Mouse (Mus musculus): ENCODE measurements at regions not wholly inside any gene's neighbourhood (a gene's known extent, or its start where the extent isn't known, plus 50 kb on each side); places are given as distances from the start of the nearest gene placed in this dataset.

DNA sequence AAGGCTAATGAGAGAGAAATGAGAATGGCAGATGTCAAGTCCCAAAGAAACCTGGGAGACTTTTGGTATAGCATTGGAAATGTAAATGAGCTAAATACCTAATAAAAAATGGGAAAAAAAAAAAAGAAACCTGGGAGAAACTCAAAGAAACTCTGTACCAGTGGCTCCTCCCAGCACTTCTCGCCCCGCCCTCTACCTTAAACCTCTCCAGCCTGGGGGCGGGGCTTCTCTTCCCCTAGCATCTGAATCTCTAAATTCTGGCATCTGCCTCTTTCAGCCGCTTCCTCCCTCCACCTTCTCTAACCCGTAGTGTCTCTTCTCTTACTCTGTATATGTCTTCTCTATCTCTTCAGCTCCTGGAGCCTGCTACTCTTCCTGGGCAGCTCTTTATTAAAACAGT, 53.2 kb downstream of the Gpr6 start:
- WGBS: 40% methylated on average over 5 of the region's 5 CpGs
- no peak for ATAC-seq (ENCODE audit: insufficient number of reproducible peaks, low FRiP score)

DNA sequence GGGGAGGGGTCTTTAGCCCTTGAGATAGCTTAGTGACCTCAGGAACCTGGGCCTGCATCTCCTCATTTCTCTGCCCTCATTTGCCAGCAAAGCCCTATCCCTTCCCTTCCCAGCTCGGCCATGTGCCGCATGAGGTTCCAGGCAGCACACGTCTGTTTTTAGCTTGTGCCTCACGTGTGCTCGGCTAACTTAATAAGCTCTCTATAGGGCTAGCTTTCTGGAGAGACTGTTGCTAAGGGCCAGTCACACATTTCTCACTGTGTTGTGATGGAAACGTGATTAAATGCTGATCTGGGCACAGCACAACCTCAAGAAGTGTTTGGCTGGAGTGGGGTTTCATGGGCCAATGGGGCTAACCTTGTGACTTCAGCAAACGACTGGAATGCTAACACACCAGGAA, 55.5 kb downstream of the Gpr6 start:
- H3K27me3 ChIP-seq (replicated peaks): peaks cover 3% of the 10 kb centered on the region; the same call in 1 of the 2 replicates
- ATAC-seq (ENCODE audit: insufficient number of reproducible peaks, low FRiP score): no peak

More for the DNA sequence above, 53.2 kb downstream of the Gpr6 start:
- Histone ChIP-seq H3K4me2 (no peak overlapping the region), H3K27me3 (replicated peaks) (peaks cover 12% of the 10 kb centered on the region; the same call in 1 of the 2 replicates), H3K9ac (no peak overlapping the region), H3K4me1 (replicated peaks) (no peaks in the 10 kb centered on the region), H3K27ac (ENCODE audit: poor library complexity, severe bottlenecking) (no peak overlapping the region), H3K4me3 (no peak overlapping the region), H3K36me3 (no peaks in the 10 kb centered on the region), H3K9me3 (replicated peaks) (0 out of 2 replicates have a peak, but pooled peaks cover 7% of the 10 kb centered on the region)

GRCm38 (mm10) chr10:41015654-41016053, 56.4 kb downstream of the Gpr6 start:
- Histone ChIP-seq H3K4me3 (no peak overlapping the region), H3K27ac (ENCODE audit: poor library complexity, severe bottlenecking) (no peak overlapping the region), H3K4me2 (no peak overlapping the region), H3K9me3 (replicated peaks) (no peaks in the 10 kb centered on the region), H3K9ac (no peak overlapping the region), H3K27me3 (replicated peaks) (peaks cover 3% of the 10 kb centered on the region; the same call in 1 of the 2 replicates), H3K4me1 (replicated peaks) (no peaks in the 10 kb centered on the region), H3K36me3 (no peaks in the 10 kb centered on the region)
- no peak for ATAC-seq (ENCODE audit: insufficient number of reproducible peaks, low FRiP score)
- WGBS: 36% methylated on average over 4 of the region's 4 CpGs

More for the DNA sequence above, 55.5 kb downstream of the Gpr6 start:
- whole genome bisulfite sequencing: 33% methylated on average over 7 of the region's 7 CpGs
- Histone ChIP-seq H3K36me3 (no peaks in the 10 kb centered on the region), H3K4me1 (replicated peaks) (no peaks in the 10 kb centered on the region), H3K4me3 (no peak overlapping the region), H3K27ac (ENCODE audit: poor library complexity, severe bottlenecking) (no peak overlapping the region), H3K9ac (no peak overlapping the region), H3K9me3 (replicated peaks) (no peaks in the 10 kb centered on the region), H3K4me2 (no peak overlapping the region)

DNA sequence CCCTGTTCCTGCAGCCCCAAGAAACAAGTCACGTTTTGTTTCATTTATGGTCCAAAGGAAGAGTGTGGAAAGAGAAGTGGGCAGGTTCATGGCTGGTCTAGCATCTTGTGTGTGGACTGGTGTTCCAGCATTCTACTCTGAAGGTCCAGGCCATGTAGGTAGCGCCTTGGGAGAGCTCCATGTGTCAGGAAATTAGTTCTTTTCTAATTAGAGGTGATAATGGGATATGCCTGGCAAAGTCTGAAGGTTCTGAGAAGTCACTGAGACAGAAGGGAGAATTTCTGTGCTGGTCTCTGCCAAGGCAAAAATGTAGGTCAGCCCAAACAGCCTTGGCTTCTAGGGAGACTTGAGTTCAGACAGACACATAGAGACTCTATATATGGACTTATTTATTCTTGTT, 61.5 kb downstream of the Gpr6 start:
- H3K9me3 ChIP-seq (replicated peaks): no peaks in the 10 kb centered on the region
- no peak for ATAC-seq (ENCODE audit: insufficient number of reproducible peaks, low FRiP score)
- no peak overlapping the region for H3K4me3 ChIP-seq

GRCm38 (mm10) chr10:41007866-41008265, 64.2 kb downstream of the Gpr6 start:
- H3K4me1 ChIP-seq (replicated peaks): no peaks in the 10 kb centered on the region
- 69% methylated on average over 3 of the region's 3 CpGs for WGBS
- no peaks in the 10 kb centered on the region for H3K9me3 ChIP-seq (replicated peaks)
- H3K4me3 ChIP-seq: no peak overlapping the region
- no peak overlapping the region for H3K4me2 ChIP-seq
- H3K36me3 ChIP-seq: no peaks in the 10 kb centered on the region
- H3K27ac ChIP-seq (ENCODE audit: poor library complexity, severe bottlenecking): no peak overlapping the region
- no peaks in the 10 kb centered on the region for H3K27me3 ChIP-seq (replicated peaks)
- no peak overlapping the region for H3K9ac ChIP-seq
- ATAC-seq (ENCODE audit: insufficient number of reproducible peaks, low FRiP score): no peak

More for the DNA sequence above, 61.5 kb downstream of the Gpr6 start:
- Histone ChIP-seq H3K36me3 (no peaks in the 10 kb centered on the region), H3K4me1 (replicated peaks) (no peaks in the 10 kb centered on the region), H3K27me3 (replicated peaks) (no peaks in the 10 kb centered on the region), H3K4me2 (no peak overlapping the region), H3K9ac (no peak overlapping the region), H3K27ac (ENCODE audit: poor library complexity, severe bottlenecking) (no peak overlapping the region)
- 75% methylated on average over 2 of the region's 2 CpGs for WGBS

- no peaks in the 10 kb centered on the region for H3K9me3 ChIP-seq (replicated peaks)
Observed at GRCm38 (mm10) chr10:41006634-41007033, 65.5 kb downstream of the Gpr6 start.

DNA sequence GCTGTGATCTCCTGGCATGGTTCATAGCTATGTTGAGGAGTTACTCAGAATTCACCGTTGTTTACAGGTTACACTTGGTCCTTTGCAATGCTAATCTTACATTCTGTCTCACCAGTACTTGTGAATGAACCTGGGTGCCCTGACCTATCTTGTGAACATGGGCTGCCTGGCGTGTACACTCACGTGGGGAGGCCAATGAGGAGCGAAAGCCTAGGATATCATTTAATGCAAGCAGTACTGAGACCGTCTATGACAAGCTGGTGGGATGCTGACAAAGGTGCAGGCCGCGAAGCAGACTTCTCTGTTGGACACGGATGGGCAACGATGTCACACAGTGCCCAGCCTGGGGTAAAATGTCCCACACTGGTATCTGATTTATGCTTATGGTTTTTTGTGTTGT, 66.3 kb downstream of the Gpr6 start:
- no peak overlapping the region for H3K4me3 ChIP-seq
- H3K36me3 ChIP-seq: no peaks in the 10 kb centered on the region
- no peaks in the 10 kb centered on the region for H3K27me3 ChIP-seq (replicated peaks)
- no peak overlapping the region for H3K4me2 ChIP-seq
- no peak for ATAC-seq (ENCODE audit: insufficient number of reproducible peaks, low FRiP score)
- no peaks in the 10 kb centered on the region for H3K4me1 ChIP-seq (replicated peaks)
- 89% methylated on average over 9 of the region's 9 CpGs for WGBS
- H3K27ac ChIP-seq (ENCODE audit: poor library complexity, severe bottlenecking): no peak overlapping the region
- no peaks in the 10 kb centered on the region for H3K9me3 ChIP-seq (replicated peaks)
- no peak overlapping the region; the same call in 1 of the 2 replicates for H3K9ac ChIP-seq

More at GRCm38 (mm10) chr10:41006634-41007033, 65.5 kb downstream of the Gpr6 start:
- 63% methylated on average over 9 of the region's 9 CpGs for WGBS
- no peaks in the 10 kb centered on the region for H3K36me3 ChIP-seq
- H3K4me1 ChIP-seq (replicated peaks): no peaks in the 10 kb centered on the region
- no peaks in the 10 kb centered on the region for H3K27me3 ChIP-seq (replicated peaks)
- no peak overlapping the region for H3K4me2 ChIP-seq
- no peak overlapping the region for H3K9ac ChIP-seq
- no peak overlapping the region for H3K27ac ChIP-seq (ENCODE audit: poor library complexity, severe bottlenecking)
- no peak overlapping the region for H3K4me3 ChIP-seq
- ATAC-seq (ENCODE audit: insufficient number of reproducible peaks, low FRiP score): peak; percentile 82; the same call in 1 of the 2 replicates

DNA sequence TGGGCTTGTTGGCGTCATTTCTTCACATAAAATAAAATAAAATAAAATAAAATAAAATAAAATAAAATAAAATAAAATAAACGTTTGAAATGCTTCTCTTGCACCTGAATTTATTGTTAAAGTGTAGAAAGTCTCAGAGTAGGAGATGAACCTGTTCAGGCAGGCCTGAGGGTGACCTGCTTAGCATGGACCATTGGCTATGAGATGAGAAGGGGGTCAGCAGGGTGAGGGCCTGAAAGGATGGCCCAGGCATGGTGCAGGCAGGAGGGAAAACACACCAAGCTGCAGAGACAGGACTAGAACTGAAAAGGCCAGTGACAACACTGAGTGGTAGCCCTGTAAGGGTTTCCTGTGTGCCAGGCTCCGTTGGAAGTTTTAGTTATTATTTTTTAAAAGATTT, 67.3 kb downstream of the Gpr6 start:
- H3K9ac ChIP-seq: no peak overlapping the region
- H3K27me3 ChIP-seq (replicated peaks): no peaks in the 10 kb centered on the region
- WGBS: 65% methylated on average over 3 of the region's 3 CpGs
- no peaks in the 10 kb centered on the region for H3K4me1 ChIP-seq (replicated peaks)
- H3K9me3 ChIP-seq (replicated peaks): no peaks in the 10 kb centered on the region
- H3K36me3 ChIP-seq: no peaks in the 10 kb centered on the region
- ATAC-seq (ENCODE audit: insufficient number of reproducible peaks, low FRiP score): no peak
- H3K4me2 ChIP-seq: no peak overlapping the region
- H3K27ac ChIP-seq (ENCODE audit: poor library complexity, severe bottlenecking): no peak overlapping the region
- H3K4me3 ChIP-seq: no peak overlapping the region

GRCm38 (mm10) chr10:41004044-41004689, 67.9 kb downstream of the Gpr6 start:
- Histone ChIP-seq H3K27me3 (replicated peaks) (no peaks in the 10 kb centered on the region), H3K4me3 (no peak overlapping the region), H3K9ac (no peak overlapping the region), H3K4me1 (replicated peaks) (no peaks in the 10 kb centered on the region), H3K27ac (ENCODE audit: poor library complexity, severe bottlenecking) (no peak overlapping the region), H3K36me3 (no peaks in the 10 kb centered on the region), H3K4me2 (no peak overlapping the region), H3K9me3 (replicated peaks) (no peaks in the 10 kb centered on the region)
- ATAC-seq (ENCODE audit: insufficient number of reproducible peaks, low FRiP score): peak; percentile 60; the same call in 1 of the 2 replicates
- WGBS: 29% methylated on average over 7 of the region's 7 CpGs

DNA sequence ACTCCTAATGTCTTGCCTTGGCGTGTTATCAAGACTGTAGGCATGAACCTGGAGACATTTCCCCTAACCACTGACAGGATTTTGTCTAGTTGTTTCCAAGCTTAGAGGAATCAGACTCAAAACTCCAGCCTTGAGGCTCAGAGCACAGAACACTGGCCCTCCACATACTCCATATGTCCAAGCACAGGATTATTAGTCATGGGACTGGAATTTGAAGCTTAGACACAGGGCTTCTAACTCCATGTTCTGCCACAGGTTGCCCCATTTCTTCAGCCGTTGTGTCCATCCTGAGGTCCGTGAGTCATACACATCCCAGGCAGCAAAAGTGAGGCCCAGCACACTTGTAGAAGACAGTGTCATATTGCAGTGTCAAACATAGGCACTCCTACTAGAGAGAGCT, 68.9 kb downstream of the Gpr6 start:
- H3K9ac ChIP-seq: no peak overlapping the region
- ATAC-seq (ENCODE audit: insufficient number of reproducible peaks, low FRiP score): no peak
- WGBS: 68% methylated on average over 3 of the region's 3 CpGs
- H3K27ac ChIP-seq (ENCODE audit: poor library complexity, severe bottlenecking): no peak overlapping the region
- H3K9me3 ChIP-seq (replicated peaks): no peaks in the 10 kb centered on the region
- no peak overlapping the region for H3K4me2 ChIP-seq
- no peaks in the 10 kb centered on the region for H3K36me3 ChIP-seq
- H3K4me1 ChIP-seq (replicated peaks): no peaks in the 10 kb centered on the region
- H3K4me3 ChIP-seq: no peak overlapping the region
- H3K27me3 ChIP-seq (replicated peaks): no peaks in the 10 kb centered on the region

DNA sequence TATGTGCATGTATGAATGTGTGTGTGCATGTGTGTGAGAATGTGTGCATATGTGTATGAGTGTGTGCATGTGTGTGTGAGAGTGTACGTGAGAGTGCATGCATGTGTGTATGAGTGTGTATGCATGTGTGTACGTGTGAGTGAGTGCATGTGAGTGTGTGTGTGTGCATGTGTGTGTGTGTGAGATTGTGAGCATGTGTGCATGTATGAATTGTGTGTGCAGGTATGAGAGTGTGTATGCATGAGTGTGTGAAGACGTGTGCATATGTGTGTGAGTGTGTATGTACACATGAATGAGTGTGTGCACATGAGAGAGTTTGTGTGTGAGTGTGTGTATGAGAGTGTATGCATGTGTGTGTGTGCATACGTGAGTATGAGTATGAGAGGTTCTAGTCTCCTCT, 71.1 kb downstream of the Gpr6 start:
- H3K4me1 ChIP-seq (replicated peaks): no peaks in the 10 kb centered on the region
- no peak overlapping the region for H3K4me2 ChIP-seq
- H3K9me3 ChIP-seq (replicated peaks): no peaks in the 10 kb centered on the region
- no peak overlapping the region for H3K4me3 ChIP-seq
- WGBS: 77% methylated on average over 4 of the region's 4 CpGs
- H3K9ac ChIP-seq: no peak overlapping the region
- H3K27me3 ChIP-seq (replicated peaks): no peaks in the 10 kb centered on the region
- H3K27ac ChIP-seq (ENCODE audit: poor library complexity, severe bottlenecking): no peak overlapping the region
- no peaks in the 10 kb centered on the region for H3K36me3 ChIP-seq
- ATAC-seq (ENCODE audit: insufficient number of reproducible peaks, low FRiP score): no peak

DNA sequence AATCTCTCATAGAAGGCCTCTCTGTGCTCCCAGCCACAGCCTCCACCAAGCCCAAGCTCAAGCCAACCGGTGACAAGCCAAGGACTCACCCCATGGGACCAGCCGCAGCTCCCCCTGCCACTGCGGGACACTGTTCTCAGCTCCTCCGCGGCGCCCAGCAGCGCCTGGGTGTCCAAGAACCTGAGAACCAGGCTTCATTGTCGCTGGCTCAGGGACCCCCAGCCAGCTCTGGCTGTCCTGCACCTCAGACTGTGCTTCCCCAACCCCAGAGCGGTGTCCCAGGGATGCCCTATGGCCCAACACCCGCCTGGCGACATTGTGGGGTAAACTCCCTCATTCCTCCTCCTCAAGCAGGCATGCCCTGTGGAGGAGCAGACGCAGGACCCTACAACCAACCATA, 72.6 kb downstream of the Gpr6 start:
- no peak overlapping the region for H3K4me2 ChIP-seq
- no peaks in the 10 kb centered on the region for H3K4me1 ChIP-seq (replicated peaks)
- no peak for ATAC-seq (ENCODE audit: insufficient number of reproducible peaks, low FRiP score)
- no peak overlapping the region for H3K9ac ChIP-seq
- H3K27me3 ChIP-seq (replicated peaks): no peaks in the 10 kb centered on the region
- H3K9me3 ChIP-seq (replicated peaks): no peaks in the 10 kb centered on the region
- no peak overlapping the region for H3K4me3 ChIP-seq
- H3K36me3 ChIP-seq: no peaks in the 10 kb centered on the region
- H3K27ac ChIP-seq (ENCODE audit: poor library complexity, severe bottlenecking): no peak overlapping the region
- WGBS: 69% methylated on average over 12 of the region's 12 CpGs

Data from heart, embryonic 12.5 days (tissue).